Mouse (Mus musculus): ENCODE results near the gene Pdcd11. TPM values are rescaled to one million over a fixed set of nuclear protein-coding genes. Genes with fewer than 3 reads are reported as not detected.

The Pdcd11 gene
- total RNA-seq, 1 experiment = 117 TPM

DNA sequence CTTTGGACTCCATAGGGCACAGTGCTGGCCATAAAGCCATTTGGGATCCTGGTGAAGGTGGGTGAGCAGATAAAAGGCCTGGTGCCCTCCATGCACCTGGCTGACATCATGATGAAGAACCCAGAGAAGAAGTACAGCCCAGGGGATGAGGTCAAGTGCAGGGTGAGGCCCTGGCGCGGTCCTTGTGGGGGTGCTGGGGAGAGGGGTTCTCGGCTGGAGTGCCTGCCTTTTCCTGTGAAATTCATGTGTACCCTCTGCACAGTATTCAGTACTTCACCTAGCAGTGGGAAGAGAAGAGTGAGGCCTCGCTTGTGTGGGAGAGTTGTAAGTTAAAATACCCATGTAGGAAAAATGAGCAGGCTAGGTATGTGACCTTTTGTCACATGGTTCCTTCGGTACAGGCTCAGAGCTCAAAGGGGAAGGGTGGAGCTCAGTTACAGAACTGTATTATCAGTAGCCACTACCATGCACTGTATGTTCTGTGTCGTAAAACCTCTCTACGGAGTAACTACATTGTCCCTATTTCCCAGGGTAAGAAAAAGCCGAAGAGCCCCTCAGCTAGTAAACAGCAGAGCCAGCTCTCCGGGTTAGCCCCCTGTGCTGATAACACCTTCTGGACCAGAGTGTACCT, 14.2 kb downstream of the Pdcd11 start:
- in situ Hi-C loops (cut with MboI; ENCODE audit: low sequenced_read_pairs in 2 of 2, unreplicated experiment in 2 of 2) = no loop called here
- Histone ChIP-seq H3K27ac (ENCODE audit: insufficient read depth, low read depth, low read length, poor library complexity, severe bottlenecking) (no peak overlapping the region), H3K9ac (ENCODE audit: insufficient read depth, low read depth, low read length, poor library complexity, severe bottlenecking) (no peak overlapping the region), H3K36me3 (ENCODE audit: control insufficient read depth, insufficient read depth, low read length, poor library complexity, severe bottlenecking) (peaks cover 79% of the 10 kb centered on the region), H3K9me3 (ENCODE audit: control insufficient read depth, insufficient read depth, low read depth, low read length) (no peaks in the 10 kb centered on the region), H3K4me1 (ENCODE audit: control insufficient read depth in 2 of 2, insufficient read depth in 2 of 2, low read length in 2 of 2, poor library complexity in 1 of 2) (no peaks in the 10 kb centered on the region), H3K4me3 (ENCODE audit: insufficient read depth in 1 of 2, low read depth in 1 of 2, low read length in 2 of 2, poor library complexity in 1 of 2, severe bottlenecking in 1 of 2) (no peak overlapping the region)
- no peak for DNase-seq (ENCODE audit: low read depth, low spot score)
- TF ChIP-seq ZC3H11A (IDR thresholded peaks at IDR 0.05; ENCODE audit: borderline replicate concordance, low read depth, low read length) (no peak), HCFC1 (IDR thresholded peaks at IDR 0.05; ENCODE audit: borderline replicate concordance, insufficient read depth, low read length) (no peak), CHD2 (IDR thresholded peaks at IDR 0.05; ENCODE audit: low read depth, low read length) (no peak), ZNF384 (IDR thresholded peaks at IDR 0.05; ENCODE audit: low read depth, low read length) (no peak), MAFK (IDR thresholded peaks at IDR 0.05; ENCODE audit: insufficient read depth, low read depth, low read length) (no peak)

- Histone ChIP-seq H3K4me1 (ENCODE audit: control insufficient read depth in 2 of 2, insufficient read depth in 2 of 2, low read length in 2 of 2, poor library complexity in 1 of 2) (no peaks in the 10 kb centered on the region), H3K4me3 (ENCODE audit: insufficient read depth in 1 of 2, low read depth in 1 of 2, low read length in 2 of 2, poor library complexity in 1 of 2, severe bottlenecking in 1 of 2) (no peak overlapping the region), H3K9me3 (ENCODE audit: control insufficient read depth, insufficient read depth, low read depth, low read length) (no peaks in the 10 kb centered on the region), H3K9ac (ENCODE audit: insufficient read depth, low read depth, low read length, poor library complexity, severe bottlenecking) (no peak overlapping the region), H3K36me3 (ENCODE audit: control insufficient read depth, insufficient read depth, low read length, poor library complexity, severe bottlenecking) (peaks cover 55% of the 10 kb centered on the region), H3K27ac (ENCODE audit: insufficient read depth, low read depth, low read length, poor library complexity, severe bottlenecking) (no peak overlapping the region)
- DNase-seq (ENCODE audit: low read depth, low spot score) = no peak
- TF ChIP-seq ZNF384 (IDR thresholded peaks at IDR 0.05; ENCODE audit: low read depth, low read length) (no peak), ZC3H11A (IDR thresholded peaks at IDR 0.05; ENCODE audit: borderline replicate concordance, low read depth, low read length) (no peak), CHD2 (IDR thresholded peaks at IDR 0.05; ENCODE audit: low read depth, low read length) (no peak), MAFK (IDR thresholded peaks at IDR 0.05; ENCODE audit: insufficient read depth, low read depth, low read length) (no peak), HCFC1 (IDR thresholded peaks at IDR 0.05; ENCODE audit: borderline replicate concordance, insufficient read depth, low read length) (no peak)
- in situ Hi-C loops (cut with MboI; ENCODE audit: low sequenced_read_pairs in 2 of 2, unreplicated experiment in 2 of 2) = no loop called here
These were observed 28.1 kb downstream of the Pdcd11 start for GRCm38 (mm10) chr19:47118634-47119033.

- Histone ChIP-seq H3K36me3 (ENCODE audit: control insufficient read depth, insufficient read depth, low read length, poor library complexity, severe bottlenecking) (peaks cover 68% of the 10 kb centered on the region), H3K9ac (ENCODE audit: insufficient read depth, low read depth, low read length, poor library complexity, severe bottlenecking) (no peak overlapping the region), H3K27ac (ENCODE audit: insufficient read depth, low read depth, low read length, poor library complexity, severe bottlenecking) (no peak overlapping the region), H3K9me3 (ENCODE audit: control insufficient read depth, insufficient read depth, low read depth, low read length) (no peaks in the 10 kb centered on the region), H3K4me3 (ENCODE audit: insufficient read depth in 1 of 2, low read depth in 1 of 2, low read length in 2 of 2, poor library complexity in 1 of 2, severe bottlenecking in 1 of 2) (no peak overlapping the region), H3K4me1 (ENCODE audit: control insufficient read depth in 2 of 2, insufficient read depth in 2 of 2, low read length in 2 of 2, poor library complexity in 1 of 2) (no peaks in the 10 kb centered on the region)
- no peak for TF ChIP-seq HCFC1 (IDR thresholded peaks at IDR 0.05; ENCODE audit: borderline replicate concordance, insufficient read depth, low read length)
- TF ChIP-seq ZC3H11A (IDR thresholded peaks at IDR 0.05; ENCODE audit: borderline replicate concordance, low read depth, low read length) = no peak; the same call in 1 of the 2 replicates
- TF ChIP-seq CHD2 (IDR thresholded peaks at IDR 0.05; ENCODE audit: low read depth, low read length) = no peak
- TF ChIP-seq ZNF384 (IDR thresholded peaks at IDR 0.05; ENCODE audit: low read depth, low read length) = no peak
- TF ChIP-seq MAFK (IDR thresholded peaks at IDR 0.05; ENCODE audit: insufficient read depth, low read depth, low read length) = no peak
- in situ Hi-C loops (cut with MboI; ENCODE audit: low sequenced_read_pairs in 2 of 2, unreplicated experiment in 2 of 2) = no loop called here
- DNase-seq (ENCODE audit: low read depth, low spot score) = no peak
These were observed 30.5 kb downstream of the Pdcd11 start for GRCm38 (mm10) chr19:47121054-47121453.

DNA sequence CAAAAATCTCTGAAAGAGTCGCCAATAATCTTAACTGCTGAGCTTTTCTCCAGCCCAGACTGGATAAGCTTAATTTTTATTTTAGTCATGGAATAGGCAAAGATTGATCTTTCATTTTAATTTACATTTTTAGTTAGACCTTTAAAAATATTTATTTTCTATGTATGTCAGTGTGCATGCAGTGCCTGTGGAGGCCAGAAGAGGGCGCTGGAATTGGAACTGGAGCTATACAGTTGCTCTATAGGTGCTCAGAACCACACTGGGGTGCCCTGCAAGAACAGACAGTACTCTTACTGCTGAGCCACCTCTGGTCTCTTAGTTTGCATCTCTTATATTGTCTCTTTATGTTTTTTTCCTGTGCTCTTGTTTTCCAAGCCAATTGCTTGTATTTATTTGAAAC, 32.2 kb downstream of the Pdcd11 start:
- Histone ChIP-seq H3K9ac (ENCODE audit: insufficient read depth, low read depth, low read length, poor library complexity, severe bottlenecking) (no peak overlapping the region), H3K36me3 (ENCODE audit: control insufficient read depth, insufficient read depth, low read length, poor library complexity, severe bottlenecking) (peaks cover 73% of the 10 kb centered on the region), H3K9me3 (ENCODE audit: control insufficient read depth, insufficient read depth, low read depth, low read length) (no peaks in the 10 kb centered on the region), H3K4me3 (ENCODE audit: insufficient read depth in 1 of 2, low read depth in 1 of 2, low read length in 2 of 2, poor library complexity in 1 of 2, severe bottlenecking in 1 of 2) (no peak overlapping the region), H3K27ac (ENCODE audit: insufficient read depth, low read depth, low read length, poor library complexity, severe bottlenecking) (no peak overlapping the region), H3K4me1 (ENCODE audit: control insufficient read depth in 2 of 2, insufficient read depth in 2 of 2, low read length in 2 of 2, poor library complexity in 1 of 2) (no peaks in the 10 kb centered on the region)
- no peak for DNase-seq (ENCODE audit: low read depth, low spot score)
- in situ Hi-C loops (cut with MboI; ENCODE audit: low sequenced_read_pairs in 2 of 2, unreplicated experiment in 2 of 2) = no loop called here
- TF ChIP-seq ZNF384 (IDR thresholded peaks at IDR 0.05; ENCODE audit: low read depth, low read length) (no peak), ZC3H11A (IDR thresholded peaks at IDR 0.05; ENCODE audit: borderline replicate concordance, low read depth, low read length) (no peak), MAFK (IDR thresholded peaks at IDR 0.05; ENCODE audit: insufficient read depth, low read depth, low read length) (no peak), HCFC1 (IDR thresholded peaks at IDR 0.05; ENCODE audit: borderline replicate concordance, insufficient read depth, low read length) (no peak), CHD2 (IDR thresholded peaks at IDR 0.05; ENCODE audit: low read depth, low read length) (no peak)
